Mouse (Mus musculus) heart, postnatal 0 days (tissue): ENCODE measurements around the gene Epb41l4b.

Source experiments
- CTCF ChIP-seq: IDR thresholded peaks from 2 replicates; pipeline ENCODE4 v1.5.1; 2016; ENCODE audit warnings: antibody characterized with exemption, control low read depth, low read depth
- EP300 ChIP-seq: IDR thresholded peaks from 2 replicates; pipeline ENCODE4 v1.6.1; 2016; ENCODE audit warnings: antibody characterized with exemption, low read depth

DNA sequence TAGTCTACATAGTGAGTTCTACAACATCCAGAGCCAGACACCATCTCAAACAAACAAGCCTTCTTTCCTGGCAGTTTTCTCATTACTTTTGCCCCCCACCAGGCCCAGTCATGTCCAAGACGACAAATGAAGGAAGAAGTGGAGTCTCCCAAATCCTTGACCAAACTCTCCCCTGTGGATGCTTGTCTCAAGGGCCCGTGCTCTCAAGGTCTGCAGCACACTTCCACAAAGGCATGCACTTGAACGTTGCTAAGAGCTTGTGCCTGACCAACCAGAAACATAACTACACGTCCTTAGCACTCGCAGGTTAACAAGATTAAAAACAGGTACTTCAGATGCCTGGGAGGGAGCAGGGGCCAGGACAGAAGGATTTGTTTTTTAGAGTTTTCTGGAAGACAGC is 75.4 kb downstream of the Epb41l4b start:
- TF ChIP-seq EP300 (no peak), CTCF (no peak)
